Mouse (Mus musculus) embryonic facial prominence, embryonic 10.5 days (tissue): Measurements from ENCODE around the gene Nrsn2. TPM values are rescaled to one million over a fixed set of nuclear protein-coding genes. Genes with fewer than 3 reads are reported as not detected.

ENCODE experiments used
- polyA plus RNA-seq: library from polyadenylated mRNA; unstranded; fragments of >200 nt; fragmentation: Nextera tagmentation; extraction: Ambion mirVana; gene quantifications from 2 replicates; pipeline ENCODE4 v1.2.1, GENCODE M21; 2016

The Nrsn2 gene
- polyA plus RNA-seq, 1 experiment from 2014 or later: 2.5 TPM

Other genes with a start within 250 kb of the Nrsn2 start
- 9.2 and 10.3 TPM in 2 replicates for gene Tcf15, start 233.1 kb downstream of the Nrsn2 start, polyA plus RNA-seq
- gene Csnk2a1, start 149.8 kb downstream of the Nrsn2 start, polyA plus RNA-seq: 77.8 and 82.6 TPM in 2 replicates
- 30.8 and 32.0 TPM in 2 replicates for gene Tbc1d20, start 82.8 kb downstream of the Nrsn2 start, polyA plus RNA-seq
- 96.2 and 98.1 TPM in 2 replicates for gene Rbck1, start 44.0 kb downstream of the Nrsn2 start, polyA plus RNA-seq
- 2.5 and 3.0 TPM in 2 replicates for gene Trib3, start 32.6 kb downstream of the Nrsn2 start, polyA plus RNA-seq
- gene Sox12, start 21.4 kb upstream of the Nrsn2 start, polyA plus RNA-seq: 10.6 and 11.5 TPM in 2 replicates
- 53.4 and 58.3 TPM in 2 replicates for gene Zcchc3, start 38.4 kb upstream of the Nrsn2 start, polyA plus RNA-seq
- 0.43 and 0.71 TPM in 2 replicates for gene 6820408C15Rik, start 38.9 kb upstream of the Nrsn2 start, polyA plus RNA-seq
- not detected in 2 replicates for gene Defb23, start 88.0 kb upstream of the Nrsn2 start, polyA plus RNA-seq
- gene Defb20, start 100.4 kb upstream of the Nrsn2 start, polyA plus RNA-seq: not detected in 2 replicates
- not detected in 2 replicates for gene Defb22, start 113.5 kb upstream of the Nrsn2 start, polyA plus RNA-seq
- gene Defb26, start 135.1 kb upstream of the Nrsn2 start, polyA plus RNA-seq: not detected in 2 replicates
- not detected in 2 replicates for gene Defb28, start 141.6 kb upstream of the Nrsn2 start, polyA plus RNA-seq
- not detected in 2 replicates for gene Defb29, start 163.5 kb upstream of the Nrsn2 start, polyA plus RNA-seq
- gene Gm17416, start 192.7 kb upstream of the Nrsn2 start, polyA plus RNA-seq: not detected in 2 replicates
- gene Defb21, start 196.1 kb upstream of the Nrsn2 start, polyA plus RNA-seq: not detected in 2 replicates
- not detected in 2 replicates for gene Defb19, start 203.7 kb upstream of the Nrsn2 start, polyA plus RNA-seq
- gene Defb45, start 222.8 kb upstream of the Nrsn2 start, polyA plus RNA-seq: not detected in 2 replicates
- gene Defb36, start 227.7 kb upstream of the Nrsn2 start, polyA plus RNA-seq: not detected in 2 replicates
- 0.70 TPM in 1 of 2 replicates, not detected in the other for gene Defb25, start 246.4 kb upstream of the Nrsn2 start, polyA plus RNA-seq